Mouse (Mus musculus): ENCODE measurements around the gene Trpv2. TPM values are rescaled to one million over a fixed set of nuclear protein-coding genes. Genes with fewer than 3 reads are reported as not detected.

The Trpv2 gene
- polyA plus RNA-seq (2011; ENCODE audit: insufficient read depth, insufficient read length, low read depth, missing spikeins), result 1.5 and 1.9 TPM in 2 replicates

GRCm38 (mm10) chr11:62573959-62574702 lies at the start of gene Trpv2:
Trpv2 (plus strand) TSS chr11:62574486.
- Histone ChIP-seq H3K9ac (ENCODE audit: low read depth, poor library complexity, severe bottlenecking) (0 out of 2 replicates have a peak within 1 kb of the TSS, but pooled peaks have one; percentile 20), H3K4me3 (ENCODE audit: low read depth, low read length) (no peak within 1 kb of the TSS), H3K9me3 (replicated peaks; ENCODE audit: control insufficient read depth, insufficient read depth, low read length, poor library complexity, severe bottlenecking) (no peaks in the 10 kb centered on the region), H3K27ac (ENCODE audit: insufficient read depth, low read length) (no peak within 1 kb of the TSS), H3K27me3 (ENCODE audit: control insufficient read depth, insufficient read depth, low read length, poor library complexity, severe bottlenecking) (no peaks in the 10 kb centered on the region), H3K4me1 (ENCODE audit: control insufficient read depth, insufficient read depth, low read length) (peaks cover 3% of the 10 kb centered on the region), H3K36me3 (ENCODE audit: control insufficient read depth, insufficient read depth, low read length, poor library complexity, severe bottlenecking) (no peaks in the 10 kb centered on the region)
- TF ChIP-seq EP300 (IDR thresholded peaks at IDR 0.05; ENCODE audit: insufficient read depth, low read depth, low read length), result no peak
- no peak for TF ChIP-seq POLR2A (IDR thresholded peaks at IDR 0.05; ENCODE audit: insufficient read depth, low read length)
- TF ChIP-seq CTCF (IDR thresholded peaks at IDR 0.05; ENCODE audit: low read depth, low read length), result no peak

- H3K27ac ChIP-seq (ENCODE audit: insufficient read depth, low read length), result no peak overlapping the region
- H3K4me1 ChIP-seq (ENCODE audit: control insufficient read depth, insufficient read depth, low read length), result peaks cover 1% of the 10 kb centered on the region
- H3K27me3 ChIP-seq (ENCODE audit: control insufficient read depth, insufficient read depth, low read length, poor library complexity, severe bottlenecking), result no peaks in the 10 kb centered on the region
- H3K9me3 ChIP-seq (replicated peaks; ENCODE audit: control insufficient read depth, insufficient read depth, low read length, poor library complexity, severe bottlenecking), result no peaks in the 10 kb centered on the region
- H3K4me3 ChIP-seq (ENCODE audit: low read depth, low read length), result no peak overlapping the region
- peaks cover 28% of the 10 kb centered on the region for H3K36me3 ChIP-seq (ENCODE audit: control insufficient read depth, insufficient read depth, low read length, poor library complexity, severe bottlenecking)
- 0 out of 2 replicates have a peak overlapping the region, but pooled peaks have one; percentile 27 for H3K9ac ChIP-seq (ENCODE audit: low read depth, poor library complexity, severe bottlenecking)
- no peak for TF ChIP-seq EP300 (IDR thresholded peaks at IDR 0.05; ENCODE audit: insufficient read depth, low read depth, low read length)
- TF ChIP-seq CTCF (IDR thresholded peaks at IDR 0.05; ENCODE audit: low read depth, low read length), result no peak
- no peak for TF ChIP-seq POLR2A (IDR thresholded peaks at IDR 0.05; ENCODE audit: insufficient read depth, low read length)
These were observed 37.2 kb upstream of the Trpv2 start for GRCm38 (mm10) chr11:62537089-62537488.

GRCm38 (mm10) chr11:62537590-62537989 lies 36.7 kb upstream of the Trpv2 start:
- Histone ChIP-seq H3K27ac (ENCODE audit: insufficient read depth, low read length) (no peak overlapping the region), H3K9me3 (replicated peaks; ENCODE audit: control insufficient read depth, insufficient read depth, low read length, poor library complexity, severe bottlenecking) (no peaks in the 10 kb centered on the region), H3K36me3 (ENCODE audit: control insufficient read depth, insufficient read depth, low read length, poor library complexity, severe bottlenecking) (peaks cover 25% of the 10 kb centered on the region), H3K4me1 (ENCODE audit: control insufficient read depth, insufficient read depth, low read length) (peaks cover 1% of the 10 kb centered on the region), H3K9ac (ENCODE audit: low read depth, poor library complexity, severe bottlenecking) (0 out of 2 replicates have a peak overlapping the region, but pooled peaks have one; percentile 12), H3K4me3 (ENCODE audit: low read depth, low read length) (peak overlapping the region; percentile 6; the same call in 1 of the 2 replicates), H3K27me3 (ENCODE audit: control insufficient read depth, insufficient read depth, low read length, poor library complexity, severe bottlenecking) (no peaks in the 10 kb centered on the region)
- TF ChIP-seq POLR2A (IDR thresholded peaks at IDR 0.05; ENCODE audit: insufficient read depth, low read length) (no peak), EP300 (IDR thresholded peaks at IDR 0.05; ENCODE audit: insufficient read depth, low read depth, low read length) (no peak), CTCF (IDR thresholded peaks at IDR 0.05; ENCODE audit: low read depth, low read length) (no peak)

- Histone ChIP-seq H3K9ac (ENCODE audit: low read depth, poor library complexity, severe bottlenecking) (peak overlapping the region; percentile 95), H3K9me3 (replicated peaks; ENCODE audit: control insufficient read depth, insufficient read depth, low read length, poor library complexity, severe bottlenecking) (no peaks in the 10 kb centered on the region), H3K4me3 (ENCODE audit: low read depth, low read length) (peak overlapping the region; percentile 92), H3K27me3 (ENCODE audit: control insufficient read depth, insufficient read depth, low read length, poor library complexity, severe bottlenecking) (no peaks in the 10 kb centered on the region), H3K27ac (ENCODE audit: insufficient read depth, low read length) (peak overlapping the region; percentile 56), H3K4me1 (ENCODE audit: control insufficient read depth, insufficient read depth, low read length) (peaks cover 1% of the 10 kb centered on the region), H3K36me3 (ENCODE audit: control insufficient read depth, insufficient read depth, low read length, poor library complexity, severe bottlenecking) (peaks cover 17% of the 10 kb centered on the region)
- no peak for TF ChIP-seq CTCF (IDR thresholded peaks at IDR 0.05; ENCODE audit: low read depth, low read length)
- no peak for TF ChIP-seq POLR2A (IDR thresholded peaks at IDR 0.05; ENCODE audit: insufficient read depth, low read length)
- no peak for TF ChIP-seq EP300 (IDR thresholded peaks at IDR 0.05; ENCODE audit: insufficient read depth, low read depth, low read length)
These were observed 35.8 kb upstream of the Trpv2 start for GRCm38 (mm10) chr11:62538321-62539088.

- Histone ChIP-seq H3K4me1 (ENCODE audit: control insufficient read depth, insufficient read depth, low read length) (peaks cover 1% of the 10 kb centered on the region), H3K9me3 (replicated peaks; ENCODE audit: control insufficient read depth, insufficient read depth, low read length, poor library complexity, severe bottlenecking) (no peaks in the 10 kb centered on the region), H3K27ac (ENCODE audit: insufficient read depth, low read length) (peak within 1 kb of the TSS; percentile 56), H3K4me3 (ENCODE audit: low read depth, low read length) (peak within 1 kb of the TSS; percentile 92), H3K36me3 (ENCODE audit: control insufficient read depth, insufficient read depth, low read length, poor library complexity, severe bottlenecking) (peaks cover 14% of the 10 kb centered on the region), H3K27me3 (ENCODE audit: control insufficient read depth, insufficient read depth, low read length, poor library complexity, severe bottlenecking) (no peaks in the 10 kb centered on the region), H3K9ac (ENCODE audit: low read depth, poor library complexity, severe bottlenecking) (peak within 1 kb of the TSS; percentile 95)
- no peak for TF ChIP-seq CTCF (IDR thresholded peaks at IDR 0.05; ENCODE audit: low read depth, low read length)
- TF ChIP-seq POLR2A (IDR thresholded peaks at IDR 0.05; ENCODE audit: insufficient read depth, low read length), result no peak
- no peak for TF ChIP-seq EP300 (IDR thresholded peaks at IDR 0.05; ENCODE audit: insufficient read depth, low read depth, low read length)
These were observed 35.0 kb upstream of the Trpv2 start, which contains the start of gene Cenpv for GRCm38 (mm10) chr11:62539089-62539890. Cenpv (minus strand) TSS chr11:62539261.
